Mouse (Mus musculus) thymus, adult 2 months (tissue): Measurements from ENCODE around the gene Tagln3.

Experiments used
- CTCF ChIP-seq: fragments of 200-500 bp; IDR thresholded peaks from 2 replicates; pipeline ENCODE4 v1.5.1; 2012; ENCODE audit warnings: mild to moderate bottlenecking, control low read depth, low read length, moderate library complexity, borderline replicate concordance; ENCODE audit not compliant: control insufficient read depth, poor library complexity, insufficient read depth; ENCODE audit errors: extremely low read depth
- POLR2A ChIP-seq: fragments of 200-500 bp; IDR thresholded peaks from 2 replicates; pipeline ENCODE4 v1.6.1; 2012; ENCODE audit warnings: mild to moderate bottlenecking, low read length, control low read depth, moderate library complexity; ENCODE audit not compliant: control insufficient read depth, poor library complexity, insufficient read depth; ENCODE audit errors: extremely low read depth

- no peak for TF ChIP-seq CTCF
- no peak for TF ChIP-seq POLR2A
These were observed 54.4 kb downstream of the Tagln3 start for GRCm38 (mm10) chr16:45670005-45670404.
